Mouse (Mus musculus) brown adipose tissue, adult 24 weeks (tissue): Measurements from ENCODE around the gene Fbxo6. TPM values are rescaled to one million over a fixed set of nuclear protein-coding genes. Genes with fewer than 3 reads are reported as not detected.
A peak's percentile ranks its signal among the peaks of the same experiment; 100 is the strongest.
"Not testable (repeated sequence)": the region's sequence is repeated elsewhere in the genome, so short reads cannot be mapped to it uniquely, and the experiment has no call there.

Experiments used
- H3K27ac ChIP-seq: fragments of 200-500 bp; replicated peaks from 2 replicates; pipeline ENCODE4 v1.5.1; 2012; ENCODE audit warnings: low read depth, mild to moderate bottlenecking, low read length
- H3K4me1 ChIP-seq: fragments of 200-500 bp; 2 replicates; pipeline ENCODE4 v1.6.1; 2012; ENCODE audit warnings: low read length, mixed read lengths; ENCODE audit not compliant: control insufficient read depth, insufficient read depth, insufficient read length
- H3K4me3 ChIP-seq: fragments of 200-500 bp; 2 replicates; pipeline ENCODE4 v1.5.1; 2012; ENCODE audit warnings: low read depth, mild to moderate bottlenecking, low read length, moderate library complexity; ENCODE audit not compliant: insufficient read depth
- polyA plus RNA-seq: library from polyadenylated mRNA; stranded (reverse); fragments of >200 nt; gene quantifications from 2 replicates; pipeline ENCODE4 v1.2.4, GENCODE M21; 2012; ENCODE audit not compliant: missing spikeins, insufficient read depth, insufficient read length

Gene Fbxo6
- polyA plus RNA-seq, 1 experiment, result 41.9 TPM

GRCm38 (mm10) chr4:148121982-148122693, 29.8 kb downstream of the Fbxo6 start:
- Histone ChIP-seq H3K4me3 (no peak overlapping the region), H3K27ac (no peak overlapping the region), H3K4me1 (no peaks in the 10 kb centered on the region)

GRCm38 (mm10) chr4:148121362-148121761, 30.6 kb downstream of the Fbxo6 start:
- no peak overlapping the region for H3K4me3 ChIP-seq
- H3K4me1 ChIP-seq, result no peaks in the 10 kb centered on the region
- no peak overlapping the region for H3K27ac ChIP-seq

- no peak overlapping the region for H3K4me3 ChIP-seq
- H3K27ac ChIP-seq, result no peak overlapping the region
These were observed 31.4 kb downstream of the Fbxo6 start for GRCm38 (mm10) chr4:148120555-148120954.

GRCm38 (mm10) chr4:148119578-148119977, 32.4 kb downstream of the Fbxo6 start:
- H3K4me3 ChIP-seq, H3K4me1 ChIP-seq, H3K27ac ChIP-seq: not testable (repeated sequence)

More at GRCm38 (mm10) chr4:148120555-148120954, 31.4 kb downstream of the Fbxo6 start:
- no peaks in the 10 kb centered on the region for H3K4me1 ChIP-seq

GRCm38 (mm10) chr4:148117392-148117791, 34.5 kb downstream of the Fbxo6 start:
- Histone ChIP-seq H3K27ac (no peak overlapping the region), H3K4me1 (no peaks in the 10 kb centered on the region), H3K4me3 (no peak overlapping the region)

GRCm38 (mm10) chr4:148116657-148117056, 35.3 kb downstream of the Fbxo6 start:
- Histone ChIP-seq H3K27ac (no peak overlapping the region), H3K4me1 (no peaks in the 10 kb centered on the region), H3K4me3 (no peak overlapping the region)

- Histone ChIP-seq H3K4me1 (no peaks in the 10 kb centered on the region), H3K27ac (no peak overlapping the region), H3K4me3 (no peak overlapping the region)
These were observed 36.5 kb downstream of the Fbxo6 start for GRCm38 (mm10) chr4:148115467-148115866.

GRCm38 (mm10) chr4:148114758-148115391, 37.1 kb downstream of the Fbxo6 start:
- H3K27ac ChIP-seq, result no peak overlapping the region
- H3K4me3 ChIP-seq, result no peak overlapping the region
- H3K4me1 ChIP-seq, result no peaks in the 10 kb centered on the region

GRCm38 (mm10) chr4:148112519-148112918, 39.4 kb downstream of the Fbxo6 start:
- Histone ChIP-seq H3K4me3 (no peak overlapping the region), H3K4me1 (no peaks in the 10 kb centered on the region), H3K27ac (no peak overlapping the region)

GRCm38 (mm10) chr4:148109215-148109614, 42.7 kb downstream of the Fbxo6 start:
- no peak overlapping the region for H3K4me3 ChIP-seq
- H3K4me1 ChIP-seq, result no peaks in the 10 kb centered on the region
- H3K27ac ChIP-seq, result no peak overlapping the region

- H3K27ac ChIP-seq, result no peak overlapping the region
- no peak overlapping the region for H3K4me3 ChIP-seq
- H3K4me1 ChIP-seq, result no peaks in the 10 kb centered on the region
These were observed 43.3 kb downstream of the Fbxo6 start for GRCm38 (mm10) chr4:148108565-148109100.

- Histone ChIP-seq H3K27ac (no peak overlapping the region), H3K4me1 (no peaks in the 10 kb centered on the region), H3K4me3 (no peak overlapping the region)
These were observed 44.2 kb downstream of the Fbxo6 start for GRCm38 (mm10) chr4:148107621-148108291.

GRCm38 (mm10) chr4:148104146-148104545, 47.8 kb downstream of the Fbxo6 start:
- Histone ChIP-seq H3K4me3 (no peak overlapping the region), H3K27ac (no peak overlapping the region), H3K4me1 (no peaks in the 10 kb centered on the region)

GRCm38 (mm10) chr4:148101801-148102527, 50.0 kb downstream of the Fbxo6 start:
- peak overlapping the region; percentile 37 for H3K4me3 ChIP-seq
- no peak overlapping the region for H3K27ac ChIP-seq
- H3K4me1 ChIP-seq, result no peaks in the 10 kb centered on the region

GRCm38 (mm10) chr4:148098666-148099065, 53.3 kb downstream of the Fbxo6 start:
- Histone ChIP-seq H3K4me3 (no peak overlapping the region), H3K27ac (no peak overlapping the region), H3K4me1 (no peaks in the 10 kb centered on the region)
